Mouse (Mus musculus) right cerebral cortex, postnatal 14 days (tissue): ENCODE data around the gene Pdzrn3.

Source experiments
- DNase-seq: peaks from one replicate; pipeline ENCODE4 v3.0.0; 2022

The Pdzrn3 gene

DNA sequence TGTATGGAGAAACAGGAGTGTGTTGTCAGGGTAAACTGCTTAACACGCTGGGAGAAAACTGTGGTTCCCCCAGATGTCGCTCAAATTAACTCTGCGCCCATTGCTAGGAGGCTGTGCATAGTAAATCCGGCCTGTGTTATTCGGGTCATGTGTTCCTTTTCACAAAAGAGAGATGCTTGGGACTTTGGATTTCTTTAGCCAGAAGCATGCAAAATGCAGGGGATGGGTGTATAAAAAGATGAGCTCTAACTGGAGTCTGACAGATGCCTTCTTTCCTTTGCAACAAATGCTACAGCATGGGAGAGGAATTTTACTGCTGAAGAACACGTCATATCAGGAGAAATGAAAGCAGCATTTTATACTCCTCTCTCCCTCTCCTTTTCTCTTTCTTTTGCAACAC lies 190.4 kb downstream of the Pdzrn3 start:
- no peak for DNase-seq

DNA sequence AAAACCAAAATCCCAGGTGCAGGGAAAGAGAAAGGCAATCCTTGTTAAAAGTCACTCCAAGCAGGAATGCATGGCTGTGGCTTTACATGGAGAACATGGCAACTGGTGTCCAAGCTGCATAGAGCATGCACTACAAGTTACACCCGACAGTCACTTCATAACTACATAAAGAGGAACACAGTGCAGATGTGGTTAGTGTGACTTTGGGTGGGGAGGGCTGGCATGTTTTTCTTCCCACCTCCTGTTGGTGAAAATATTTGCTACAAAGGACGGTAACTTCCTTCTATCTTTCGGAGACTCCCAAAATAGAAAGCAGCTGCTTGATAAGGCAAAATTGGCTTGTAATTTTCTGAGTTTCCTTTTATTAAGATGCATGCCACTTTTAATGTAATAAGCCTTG lies 190.8 kb downstream of the Pdzrn3 start:
- no peak for DNase-seq

DNA sequence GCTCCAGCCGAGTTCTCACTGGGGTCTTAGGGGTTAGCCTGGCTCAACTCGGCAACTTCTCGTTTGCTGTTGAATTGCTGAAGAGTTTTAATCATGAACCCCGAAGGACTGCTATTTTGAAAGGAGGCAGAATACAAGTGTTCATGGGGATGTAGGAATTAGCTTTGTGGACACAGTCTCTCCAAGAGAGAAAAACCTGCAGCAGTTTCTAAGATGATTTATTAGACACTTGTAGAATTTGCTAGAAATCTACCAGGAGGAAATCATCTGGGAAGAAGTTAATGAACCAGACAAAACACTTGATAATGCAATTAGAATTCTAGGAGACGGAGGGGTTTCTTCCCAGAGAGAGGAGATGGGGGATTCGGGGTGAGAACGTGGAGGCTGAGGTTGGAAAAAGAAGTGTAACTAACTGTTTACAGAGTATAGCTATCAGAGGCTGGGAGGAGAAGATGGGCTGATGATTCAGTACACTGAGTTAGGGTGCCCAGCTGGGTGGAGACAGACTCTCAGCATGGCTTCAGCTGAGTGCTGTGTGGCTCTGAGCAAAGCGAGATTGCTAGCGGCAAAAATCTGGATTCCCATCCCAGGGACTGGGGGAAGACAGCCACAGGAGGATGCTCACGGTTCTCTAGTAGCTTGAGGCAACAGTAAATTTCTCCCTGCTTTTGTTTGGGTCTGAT lies 193.5 kb downstream of the Pdzrn3 start:
- DNase-seq, result peak; percentile 24

DNA sequence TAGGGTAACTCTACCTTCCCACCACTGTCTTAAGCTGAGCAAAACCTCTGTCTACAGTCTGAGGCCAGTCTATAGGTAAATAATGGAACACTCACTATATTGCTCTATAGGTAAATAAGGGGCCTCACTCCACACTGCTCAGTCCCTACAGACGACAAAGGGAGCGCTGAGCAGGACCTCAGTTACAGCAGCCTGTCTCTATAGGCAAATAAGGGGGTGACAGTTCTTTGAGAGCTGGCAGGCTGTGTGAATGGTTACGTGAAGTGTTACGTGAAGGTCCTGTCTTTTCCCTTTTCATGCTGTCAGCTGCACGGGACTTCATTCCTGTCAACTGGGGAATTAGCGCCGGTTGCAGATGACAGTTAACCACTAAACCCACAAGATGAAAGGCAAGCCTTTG lies 207.0 kb downstream of the Pdzrn3 start:
- DNase-seq, result no peak

DNA sequence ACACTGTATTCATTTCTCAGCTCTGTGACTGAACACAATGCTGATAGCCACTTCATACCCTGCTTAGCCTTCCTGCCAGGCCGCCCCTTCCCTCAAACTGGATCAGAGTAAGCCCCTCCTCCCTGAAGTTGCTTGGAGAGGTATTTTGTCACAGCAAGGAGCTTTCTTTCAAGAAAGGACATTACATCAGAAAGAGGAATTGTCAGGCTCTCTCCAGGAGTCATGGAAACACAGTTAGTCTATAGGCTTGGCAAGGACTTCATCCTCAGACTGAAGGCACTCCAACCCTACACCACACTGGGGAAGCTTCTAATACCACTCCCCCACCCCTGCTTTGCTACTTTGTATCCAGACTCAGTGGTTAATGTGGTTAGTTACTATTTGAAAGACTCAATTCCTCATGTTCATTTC lies 224.2 kb downstream of the Pdzrn3 start:
- no peak for DNase-seq

DNA sequence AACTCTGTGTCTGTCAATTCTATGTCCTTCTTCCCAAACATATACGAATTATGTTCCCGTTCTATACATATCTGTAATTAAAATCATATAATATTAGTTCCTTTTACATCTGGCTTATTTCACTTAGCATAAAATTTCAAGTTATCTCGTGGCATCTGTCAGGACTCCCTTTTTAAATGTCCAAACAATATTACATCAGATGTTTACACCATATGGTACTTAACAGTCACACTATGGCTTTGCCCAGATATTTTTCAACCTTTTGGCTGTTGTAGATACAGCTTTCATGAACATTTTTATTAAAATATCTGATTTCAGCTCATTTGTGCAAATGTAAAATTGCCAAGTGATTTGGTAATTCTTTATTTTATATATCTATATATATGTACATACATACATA lies 242.3 kb downstream of the Pdzrn3 start:
- no peak for DNase-seq

DNA sequence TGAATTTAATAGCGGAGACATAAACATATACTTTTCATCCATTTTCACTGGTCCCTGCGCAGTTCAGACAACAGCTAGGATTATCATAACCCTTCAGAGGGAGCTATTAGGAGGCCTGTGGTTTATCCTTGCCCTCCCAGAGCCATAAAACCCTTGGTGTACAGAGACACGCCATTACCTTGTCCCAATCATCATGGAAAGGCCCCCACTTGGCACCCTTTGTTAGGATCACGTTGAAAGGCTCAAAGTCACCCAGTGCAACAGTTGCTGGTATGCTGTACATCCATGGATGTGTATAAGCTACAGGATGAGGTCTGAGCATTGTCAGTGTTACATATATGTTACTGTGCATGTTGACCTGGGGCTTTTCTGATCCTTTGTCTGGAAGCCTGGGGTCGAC lies 252.3 kb downstream of the Pdzrn3 start:
- DNase-seq, result no peak

DNA sequence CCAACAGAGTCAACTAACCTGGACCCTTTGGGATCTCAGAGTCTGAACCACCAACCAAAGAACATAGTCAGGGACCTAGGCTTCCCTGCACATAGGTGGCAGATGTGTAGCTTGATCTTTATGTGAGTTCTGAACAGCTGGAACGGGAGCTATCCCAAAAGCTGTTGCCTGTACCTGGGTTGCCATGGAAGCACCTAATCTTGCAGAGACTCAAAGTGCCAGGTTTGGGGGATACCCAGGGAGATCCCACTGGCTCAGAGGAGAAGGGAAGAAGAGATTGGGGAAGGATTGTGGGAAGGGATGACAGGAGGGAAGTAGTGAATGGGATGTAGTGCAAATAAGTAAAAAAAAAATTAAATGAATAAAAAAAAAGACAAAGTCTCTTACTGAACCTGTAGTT lies 268.7 kb downstream of the Pdzrn3 start:
- no peak for DNase-seq

DNA sequence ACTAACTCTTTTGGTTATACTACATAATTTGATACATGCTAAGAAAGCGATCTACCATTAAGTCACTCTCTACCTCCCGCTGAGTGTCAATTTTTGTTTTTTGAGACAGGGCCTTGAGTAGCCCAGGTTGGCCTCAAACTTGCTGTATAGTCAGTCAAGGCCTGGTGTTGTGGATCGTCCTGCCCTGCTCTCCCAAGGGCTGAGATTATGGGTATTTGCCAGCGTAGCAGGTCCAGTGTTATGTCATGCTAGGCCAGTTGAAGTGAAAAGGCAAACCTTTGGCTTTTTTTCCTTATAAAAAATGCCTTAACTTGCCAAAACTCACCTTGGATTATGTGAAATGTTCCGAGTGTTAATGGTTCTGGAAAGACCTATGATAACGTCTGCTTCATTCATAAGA lies 274.2 kb downstream of the Pdzrn3 start:
- DNase-seq, result no peak

DNA sequence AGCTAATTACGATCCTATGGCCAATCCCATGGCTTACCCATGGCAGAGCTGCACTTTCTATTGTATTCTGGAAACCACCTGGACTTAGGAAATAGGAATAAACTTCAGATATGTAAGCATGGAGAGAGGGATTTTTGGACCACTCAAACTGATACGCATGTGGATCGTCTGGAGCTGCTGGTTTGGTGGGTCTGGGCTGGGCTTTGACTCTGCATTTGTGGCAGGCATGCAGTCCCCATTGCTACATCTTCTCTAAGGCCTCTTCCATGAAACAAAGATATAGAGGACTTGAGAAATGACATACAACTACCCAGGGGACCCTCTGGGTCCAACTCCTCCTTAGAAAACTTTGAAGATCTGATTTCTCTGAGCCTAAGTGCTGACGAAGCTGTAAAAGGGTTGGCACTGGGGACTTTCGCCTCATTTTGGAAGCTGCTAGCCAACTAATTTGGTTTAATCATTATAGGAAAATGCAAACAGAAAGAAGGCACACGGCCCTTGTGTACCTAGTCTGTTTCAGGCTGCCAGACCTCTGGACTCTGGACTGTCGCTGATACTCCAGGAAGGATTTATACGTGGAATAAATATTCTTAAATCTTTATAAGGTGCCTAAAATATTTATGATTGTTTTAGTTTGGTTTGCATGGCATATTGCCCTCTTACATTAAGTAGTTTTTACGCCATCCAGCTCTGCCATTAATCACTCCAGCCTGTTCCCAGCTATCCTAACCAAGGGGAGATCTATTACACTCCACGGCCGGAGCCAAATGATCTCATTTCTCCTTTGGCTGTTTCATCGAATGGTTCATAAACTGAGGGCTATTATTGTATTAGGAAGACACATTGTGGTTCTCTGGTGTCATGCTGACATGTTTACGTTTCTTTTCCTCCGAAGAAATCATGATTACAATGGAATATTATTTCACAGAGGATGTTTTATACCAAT lies 275.7 kb downstream of the Pdzrn3 start:
- DNase-seq, result no peak
